9 mouse cellular contexts compared by ENCODE assay signal in the genomic region with DNA sequence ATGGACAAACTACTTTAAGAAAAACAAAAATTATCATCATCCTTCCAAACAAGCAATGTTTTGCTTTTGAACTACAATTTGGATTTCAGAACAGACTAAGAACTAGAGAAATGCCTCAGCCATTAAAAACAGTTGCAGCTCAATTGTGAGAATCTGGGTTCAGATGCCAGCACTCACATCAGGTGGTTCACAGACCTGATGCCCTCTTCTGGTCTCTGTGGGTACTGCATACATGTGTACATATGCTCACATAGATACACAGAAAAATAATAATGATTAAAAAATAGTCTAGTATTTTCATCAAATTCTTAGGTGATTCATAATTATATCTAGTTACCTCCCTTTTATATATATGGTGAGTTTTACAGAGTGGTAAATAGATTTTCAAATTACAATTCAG.
DNase-seq lines count a peak whose midpoint lies in the region; ATAC-seq and TF ChIP-seq lines count a peak whose summit lies in the region.
"Had no signal": no experiment of that assay in that cellular context is flagged by ENCODE, and none has a peak within 500 bp of the region (broad histone marks: within the 10 kb centered on the region; RNA-seq: fewer than 3 reads in every experiment).

No protein-coding gene starts in this region.

- TF ChIP-seq POLR2A in CH12.LX (IDR thresholded peaks at IDR 0.05; ENCODE audit: low read depth, low read length) = no peak

- H3K9me3 ChIP-seq in kidney, embryonic 14.5 days (ENCODE audit: control insufficient read depth, low read length) = no peaks in the 10 kb centered on the region; the same call in 1 of the 2 replicates
- peaks cover 4% of the 10 kb centered on the region for H3K9me3 ChIP-seq in CH12.LX (replicated peaks; ENCODE audit: low read length)
- no peaks in the 10 kb centered on the region for H3K9me3 ChIP-seq in neural tube, embryonic 15.5 days (replicated peaks)
- H3K9me3 ChIP-seq: hindbrain, embryonic 12.5 days had no signal

- no peak for TF ChIP-seq EP300 in CH12.LX (IDR thresholded peaks at IDR 0.05; ENCODE audit: low read length)

- no peak for ATAC-seq in kidney, embryonic 14.5 days (ENCODE audit: low FRiP score, low TSS enrichment)
- no peak for ATAC-seq in neural tube, embryonic 15.5 days (ENCODE audit: low FRiP score)

- H3K79me2 ChIP-seq in CH12.LX (replicated peaks; ENCODE audit: control insufficient read depth, extremely low read depth, insufficient read depth, poor library complexity, severe bottlenecking) = no peaks in the 10 kb centered on the region

- no peak overlapping the region for H3K4me2 ChIP-seq in kidney, embryonic 14.5 days (replicated peaks; ENCODE audit: low read depth, low read length)
- H3K4me2 ChIP-seq in CH12.LX (ENCODE audit: insufficient read depth, low read depth, poor library complexity, severe bottlenecking) = no peak overlapping the region
- no peak overlapping the region for H3K4me2 ChIP-seq in neural tube, embryonic 15.5 days
- H3K4me2 ChIP-seq: hindbrain, embryonic 12.5 days had no signal

- dilution Hi-C loops in CH12.LX (cut with MboI; ENCODE audit: extremely low pct_ligation_motif_present, extremely low pct_unique_long_range_greater_than_20kb, low sequenced_read_pairs) = no loop called here

- no peak overlapping the region for H3K9ac ChIP-seq in kidney, embryonic 14.5 days (ENCODE audit: low read depth, low read length)
- H3K9ac ChIP-seq in CH12.LX (ENCODE audit: insufficient read depth, low read depth) = no peak overlapping the region
- no peak overlapping the region for H3K9ac ChIP-seq in neural tube, embryonic 15.5 days (replicated peaks)
- H3K9ac ChIP-seq: hindbrain, embryonic 12.5 days had no signal

- in situ Hi-C loops in CH12.LX (cut with MboI; ENCODE audit: low pct_ligation_motif_present, low pct_unique_long_range_greater_than_20kb, low sequenced_read_pairs) = loop anchor here (25.0 kb wide), 1 partner anchor 472 kb away; no protein-coding TSS in a partner anchor

- TF ChIP-seq CTCF in CH12.LX (conservative IDR thresholded peaks at IDR 0.05 in 1 of 2, IDR thresholded peaks at IDR 0.05 in 1 of 2; ENCODE audit: low read depth in 2 of 2, low read length in 2 of 2) = peak; percentile 27 to 39; a peak in 2 of 4 replicates

- intact Hi-C loops in left cerebral cortex, postnatal 10 days (cut with DNase I) = loop anchor here (5.0 to 10.0 kb wide), 5 partner anchors 197 to 512 kb away; a partner anchor contains a TSS

- peaks cover 43% of the 10 kb centered on the region; the same call in 1 of the 2 replicates for H3K36me3 ChIP-seq in kidney, embryonic 14.5 days (ENCODE audit: control insufficient read depth, insufficient read depth, low read length)
- H3K36me3 ChIP-seq in CH12.LX (replicated peaks in 1 of 2; ENCODE audit: control insufficient read depth in 1 of 2, insufficient read depth in 1 of 2, low read length in 1 of 2) = peaks cover 39 to 75% of the 10 kb centered on the region in 2 experiments
- H3K36me3 ChIP-seq in neural tube, embryonic 15.5 days = peaks cover 28% of the 10 kb centered on the region

- no peak for TF ChIP-seq RAD21 in CH12.LX (IDR thresholded peaks at IDR 0.05; ENCODE audit: low read depth, low read length)

- no peaks in the 10 kb centered on the region for H3K27me3 ChIP-seq in kidney, embryonic 14.5 days (ENCODE audit: control insufficient read depth, insufficient read depth, low read length)
- H3K27me3 ChIP-seq in CH12.LX (replicated peaks) = no peaks in the 10 kb centered on the region
- no peaks in the 10 kb centered on the region for H3K27me3 ChIP-seq in neural tube, embryonic 15.5 days (replicated peaks)
- H3K27me3 ChIP-seq: hindbrain, embryonic 12.5 days had no signal

- peak; percentile 30 for DNase-seq in adrenal gland, postnatal 14 days
- no peak for DNase-seq in adrenal gland, postnatal 36 days
- DNase-seq in kidney, postnatal 10 days = peak; percentile 36
- peak; percentile 32 for DNase-seq in CH12.LX (ENCODE audit: extremely low read depth)
- peak; percentile 23 for DNase-seq in forelimb bud, embryonic 11.5 days (ENCODE audit: low read depth, low spot score)
- no peak for DNase-seq in left cerebral cortex, postnatal 10 days (ENCODE audit: extremely low spot score in 1 of 2, low spot score in 2 of 2)

- H3K4me3 ChIP-seq in kidney, embryonic 14.5 days (ENCODE audit: low read length) = no peak overlapping the region
- no peak overlapping the region for H3K4me3 ChIP-seq in CH12.LX (replicated peaks in 1 of 3; ENCODE audit: low read depth in 2 of 3, low read length in 2 of 3, poor library complexity in 1 of 3)
- no peak overlapping the region for H3K4me3 ChIP-seq in neural tube, embryonic 15.5 days (replicated peaks)
- H3K4me3 ChIP-seq: hindbrain, embryonic 12.5 days had no signal

- H3K27ac ChIP-seq in kidney, embryonic 14.5 days (ENCODE audit: low read depth, low read length) = no peak overlapping the region
- H3K27ac ChIP-seq in CH12.LX (ENCODE audit: insufficient read depth, low read depth) = no peak overlapping the region
- no peak overlapping the region for H3K27ac ChIP-seq in neural tube, embryonic 15.5 days (replicated peaks)
- H3K27ac ChIP-seq: hindbrain, embryonic 12.5 days had no signal

- no peaks in the 10 kb centered on the region for H3K4me1 ChIP-seq in kidney, embryonic 14.5 days (ENCODE audit: control insufficient read depth, insufficient read depth, low read length)
- peaks cover 0 to 16% of the 10 kb centered on the region in 2 experiments; a peak in 1 of 4 replicates for H3K4me1 ChIP-seq in CH12.LX (ENCODE audit: control insufficient read depth in 1 of 2, insufficient read depth in 2 of 2)
- no peaks in the 10 kb centered on the region for H3K4me1 ChIP-seq in neural tube, embryonic 15.5 days
- H3K4me1 ChIP-seq: hindbrain, embryonic 12.5 days had no signal

TF ChIP-seq in CH12.LX, 34 proteins besides CTCF, POLR2A, EP300 and RAD21:
- TF ChIP-seq NRF1 (IDR thresholded peaks at IDR 0.05; ENCODE audit: low read depth, low read length) = no peak
- no peak for TF ChIP-seq PAX5 (IDR thresholded peaks at IDR 0.05; ENCODE audit: low read length)
- no peak for TF ChIP-seq ZKSCAN1 (IDR thresholded peaks at IDR 0.05; ENCODE audit: borderline replicate concordance, low read depth, low read length)
- TF ChIP-seq MXI1 (IDR thresholded peaks at IDR 0.05; ENCODE audit: low read depth, low read length) = no peak
- TF ChIP-seq MAX (IDR thresholded peaks at IDR 0.05; ENCODE audit: low read length) = no peak
- no peak for TF ChIP-seq POLR2AphosphoS2 (IDR thresholded peaks at IDR 0.05; ENCODE audit: low read depth, low read length)
- TF ChIP-seq E2F4 (IDR thresholded peaks at IDR 0.05; ENCODE audit: insufficient replicate concordance, low read depth, low read length) = no peak
- no peak for TF ChIP-seq ETS1 (conservative IDR thresholded peaks at IDR 0.05; ENCODE audit: low read depth, low read length)
- TF ChIP-seq ZNF384 (IDR thresholded peaks at IDR 0.05; ENCODE audit: low read depth, low read length) = no peak
- TF ChIP-seq MEF2A (IDR thresholded peaks at IDR 0.05; ENCODE audit: borderline replicate concordance, low read depth, low read length) = no peak
- TF ChIP-seq ZMIZ1 (IDR thresholded peaks at IDR 0.05; ENCODE audit: low read depth, low read length) = no peak
- TF ChIP-seq HCFC1 (IDR thresholded peaks at IDR 0.05; ENCODE audit: low read depth, low read length) = no peak
- no peak for TF ChIP-seq SIN3A (IDR thresholded peaks at IDR 0.05; ENCODE audit: low read length)
- no peak for TF ChIP-seq SMC3 (IDR thresholded peaks at IDR 0.05; ENCODE audit: low read depth, low read length)
- TF ChIP-seq JUN (IDR thresholded peaks at IDR 0.05; ENCODE audit: insufficient read depth, low read depth, low read length) = no peak
- TF ChIP-seq TBP (conservative IDR thresholded peaks at IDR 0.05; ENCODE audit: low read depth, low read length) = no peak
- no peak for TF ChIP-seq KAT2A (IDR thresholded peaks at IDR 0.05; ENCODE audit: insufficient replicate concordance, low read length)
- no peak for TF ChIP-seq UBTF (IDR thresholded peaks at IDR 0.05; ENCODE audit: low read depth, low read length)
- TF ChIP-seq MYC (IDR thresholded peaks at IDR 0.05; ENCODE audit: low read depth, low read length) = no peak
- TF ChIP-seq MAFK (IDR thresholded peaks at IDR 0.05; ENCODE audit: insufficient replicate concordance, low read length) = no peak
TF ChIP-seq in CH12.LX: peak in this region for 0.

Comparison
In these comparisons a context has a peak if more than half of its experiments do, and no peak if none do; other contexts are left out.
1. DNase-seq: peak in adrenal gland, postnatal 14 days (single experiment), kidney, postnatal 10 days (single experiment), CH12.LX (single experiment) and forelimb bud, embryonic 11.5 days (single experiment); none in adrenal gland, postnatal 36 days (0 of 2) and left cerebral cortex, postnatal 10 days (0 of 2).